Mouse (Mus musculus) brain, embryonic 14.5 days (tissue): ENCODE measurements around the gene Mvk.

Source experiments
- CTCF ChIP-seq: fragments of 200-500 bp; IDR thresholded peaks from 2 replicates; pipeline ENCODE4 v1.5.1; 2012; ENCODE audit warnings: inconsistent platforms, mild to moderate bottlenecking, moderate library complexity, borderline replicate concordance; ENCODE audit not compliant: insufficient read depth, insufficient read length; ENCODE audit errors: extremely low read depth
- POLR2A ChIP-seq: fragments of 200-500 bp; IDR thresholded peaks from 2 replicates; pipeline ENCODE4 v1.6.1; 2012; ENCODE audit warnings: mild to moderate bottlenecking, inconsistent platforms, borderline replicate concordance; ENCODE audit not compliant: poor library complexity, insufficient read depth, insufficient read length, severe bottlenecking; ENCODE audit errors: extremely low read depth

- TF ChIP-seq CTCF (no peak), POLR2A (no peak)
These were observed 261 bp downstream of the Mvk start for GRCm38 (mm10) chr5:114444368-114444692.
